Mouse (Mus musculus) intestine, postnatal 0 days (tissue): ENCODE data around the gene Hacd2. TPM values are rescaled to one million over a fixed set of nuclear protein-coding genes. Genes with fewer than 3 reads are reported as not detected.

ENCODE experiments used
- ATAC-seq: fragments of 200-750 bp; cut with Nextera tagmentation; 2 replicates; pipeline ENCODE4 v1.8.0; 2017; ENCODE audit warnings: mild to moderate bottlenecking, moderate TSS enrichment, moderate library complexity
- H3K27ac ChIP-seq: fragments of 300-500 bp; sonication (generic); 2 replicates; pipeline ENCODE4 v1.5.1; 2014; ENCODE audit warnings: mild to moderate bottlenecking, low read depth, low read length, moderate library complexity
- H3K27me3 ChIP-seq: fragments of 300-500 bp; sonication (generic); replicated peaks from 2 replicates; pipeline ENCODE4 v1.6.1; 2014; ENCODE audit warnings: low read length, mixed read lengths; ENCODE audit not compliant: control insufficient read depth, insufficient read depth
- H3K36me3 ChIP-seq: fragments of 300-500 bp; sonication (generic); 2 replicates; pipeline ENCODE4 v1.6.1; 2014; ENCODE audit warnings: mild to moderate bottlenecking, moderate library complexity; ENCODE audit not compliant: control insufficient read depth, insufficient read depth
- H3K4me1 ChIP-seq: fragments of 300-500 bp; sonication (generic); replicated peaks from 2 replicates; pipeline ENCODE4 v1.6.1; 2014; ENCODE audit warnings: antibody characterized with exemption, low read length, mixed read lengths; ENCODE audit not compliant: control insufficient read depth, insufficient read depth
- H3K4me2 ChIP-seq: fragments of 300-500 bp; sonication (generic); replicated peaks from 2 replicates; pipeline ENCODE4 v1.6.1; 2014; ENCODE audit warnings: low read depth, mild to moderate bottlenecking, moderate library complexity
- H3K4me3 ChIP-seq: fragments of 300-500 bp; sonication (generic); 2 replicates; pipeline ENCODE4 v1.5.1; 2014; ENCODE audit warnings: low read depth, low read length
- H3K9ac ChIP-seq: fragments of 300-500 bp; sonication (generic); 2 replicates; pipeline ENCODE4 v1.6.1; 2014; ENCODE audit warnings: mild to moderate bottlenecking, low read depth, low read length
- H3K9me3 ChIP-seq: fragments of 300-500 bp; sonication (generic); 2 replicates; pipeline ENCODE4 v1.6.1; 2016; ENCODE audit warnings: mixed run types; ENCODE audit not compliant: control insufficient read depth
- CTCF ChIP-seq: sonication (generic); IDR thresholded peaks from 2 replicates; pipeline ENCODE4 v1.5.1; 2016; ENCODE audit warnings: low read depth, mild to moderate bottlenecking, control low read depth, antibody characterized with exemption, moderate library complexity
- WGBS: fragments of 180-500 bp; shearing (Covaris S2); extraction: QIAGEN DNeasy Blood & Tissue Kit; methylation state at CpG from one replicate; pipeline ENCODE4 v1.1.7; 2014; 5-methylcytosine and 5-hydroxymethylcytosine counted together
- polyA plus RNA-seq: library from polyadenylated mRNA; unstranded; fragments of >200 nt; fragmentation: Nextera tagmentation; extraction: Ambion mirVana; gene quantifications from 2 replicates; pipeline ENCODE4 v1.2.1, GENCODE M21; 2015

Hacd2 gene
- polyA plus RNA-seq, 1 experiment from 2014 or later: 80.2 TPM

DNA sequence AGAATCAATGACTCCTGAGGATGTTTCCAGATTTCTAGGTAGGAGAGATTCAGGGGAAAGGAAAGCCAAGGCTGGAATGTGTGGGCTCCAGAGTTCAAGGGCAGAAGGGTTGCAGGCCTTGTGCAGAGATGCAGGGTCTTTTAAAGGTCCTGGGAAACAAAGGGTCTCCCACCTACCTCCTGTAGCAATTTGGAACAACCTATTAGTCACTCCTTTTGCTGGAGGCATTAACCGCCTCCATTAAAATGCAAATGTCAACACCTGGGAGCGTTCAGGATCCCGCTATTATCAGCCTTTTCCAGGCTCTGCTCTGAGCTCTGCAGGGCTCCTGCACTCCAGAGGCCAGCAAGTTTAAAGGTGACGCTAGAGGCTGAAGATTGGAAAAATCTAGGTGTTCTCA is 123.9 kb downstream of the Hacd2 start:
- Histone ChIP-seq H3K9me3 (no peaks in the 10 kb centered on the region), H3K4me3 (no peak overlapping the region), H3K36me3 (no peaks in the 10 kb centered on the region), H3K4me1 (no peaks in the 10 kb centered on the region), H3K9ac (no peak overlapping the region), H3K4me2 (no peak overlapping the region), H3K27ac (no peak overlapping the region), H3K27me3 (peaks cover 2% of the 10 kb centered on the region; the same call in 1 of the 2 replicates)
- ATAC-seq: no peak
- no peak for TF ChIP-seq CTCF
- WGBS: 37% methylated on average over 4 of the region's 4 CpGs

DNA sequence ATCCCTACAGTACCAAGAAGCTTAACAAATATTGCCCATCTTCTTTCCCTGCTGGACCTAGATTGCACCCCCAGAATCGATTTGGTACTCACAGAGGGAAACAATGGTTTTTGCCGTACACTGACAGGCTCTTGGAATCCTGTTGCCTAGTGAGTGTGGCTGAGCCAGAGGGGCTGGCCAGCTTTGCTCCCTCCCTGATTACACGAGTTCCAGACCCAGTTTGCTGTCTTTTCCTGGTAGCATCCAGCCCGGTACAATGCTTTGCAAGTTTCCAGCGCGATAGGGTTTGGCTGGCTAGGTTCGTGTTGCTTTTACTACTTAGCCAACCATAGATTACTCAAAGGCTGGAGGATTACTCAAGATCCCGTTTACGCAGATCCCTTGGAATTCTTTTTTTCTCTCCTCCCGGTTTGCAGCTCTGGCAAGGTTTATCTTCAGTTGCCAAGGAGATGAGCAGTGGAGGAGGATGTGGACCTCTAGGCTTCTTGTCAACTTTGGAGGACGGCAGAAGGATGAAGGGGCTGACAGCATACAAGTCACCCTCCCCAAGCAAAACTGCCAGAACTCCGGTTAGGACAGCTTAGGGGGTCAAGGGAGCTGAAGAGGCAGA is 131.0 kb downstream of the Hacd2 start:
- no peaks in the 10 kb centered on the region for H3K9me3 ChIP-seq
- no peaks in the 10 kb centered on the region for H3K36me3 ChIP-seq
- H3K4me1 ChIP-seq: no peaks in the 10 kb centered on the region
- no peak overlapping the region for H3K9ac ChIP-seq
- H3K4me3 ChIP-seq: no peak overlapping the region
- no peak for ATAC-seq
- 9% methylated on average over 12 of the region's 12 CpGs for WGBS
- H3K4me2 ChIP-seq: no peak overlapping the region
- H3K27ac ChIP-seq: no peak overlapping the region
- peaks cover 59% of the 10 kb centered on the region for H3K27me3 ChIP-seq
- TF ChIP-seq CTCF: no peak

DNA sequence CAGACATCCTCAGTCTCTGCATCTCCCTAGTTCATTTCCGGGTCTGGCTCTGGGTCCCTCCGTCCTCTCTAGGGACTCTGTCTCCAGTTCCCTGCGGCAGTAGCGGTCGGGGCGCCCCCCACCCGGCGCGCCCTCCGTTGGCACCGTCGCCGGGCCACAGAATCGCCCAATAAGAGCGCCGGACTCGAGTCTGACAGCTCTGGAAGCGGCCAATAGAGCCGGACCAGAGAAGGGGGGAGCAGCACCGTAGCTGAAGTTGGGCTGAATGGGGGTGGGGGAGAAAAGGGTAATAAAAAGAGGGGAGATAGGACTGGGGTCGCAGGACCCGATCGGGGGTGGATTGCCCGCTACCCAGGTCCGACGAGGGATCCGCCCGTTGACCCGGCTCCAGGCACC is 132.0 kb downstream of the Hacd2 start:
- WGBS: under 1% methylated on average over 29 of the region's 29 CpGs
- H3K27ac ChIP-seq: peak overlapping the region; percentile 54; the same call in 1 of the 2 replicates
- H3K27me3 ChIP-seq: peaks cover 59% of the 10 kb centered on the region
- no peaks in the 10 kb centered on the region for H3K36me3 ChIP-seq
- no peak overlapping the region for H3K9ac ChIP-seq
- no peak for TF ChIP-seq CTCF
- peak overlapping the region; percentile 93 for H3K4me2 ChIP-seq
- no peaks in the 10 kb centered on the region for H3K9me3 ChIP-seq
- H3K4me1 ChIP-seq: no peaks in the 10 kb centered on the region
- ATAC-seq: no peak; the same call in 1 of the 2 replicates
- peak overlapping the region; percentile 68 for H3K4me3 ChIP-seq

DNA sequence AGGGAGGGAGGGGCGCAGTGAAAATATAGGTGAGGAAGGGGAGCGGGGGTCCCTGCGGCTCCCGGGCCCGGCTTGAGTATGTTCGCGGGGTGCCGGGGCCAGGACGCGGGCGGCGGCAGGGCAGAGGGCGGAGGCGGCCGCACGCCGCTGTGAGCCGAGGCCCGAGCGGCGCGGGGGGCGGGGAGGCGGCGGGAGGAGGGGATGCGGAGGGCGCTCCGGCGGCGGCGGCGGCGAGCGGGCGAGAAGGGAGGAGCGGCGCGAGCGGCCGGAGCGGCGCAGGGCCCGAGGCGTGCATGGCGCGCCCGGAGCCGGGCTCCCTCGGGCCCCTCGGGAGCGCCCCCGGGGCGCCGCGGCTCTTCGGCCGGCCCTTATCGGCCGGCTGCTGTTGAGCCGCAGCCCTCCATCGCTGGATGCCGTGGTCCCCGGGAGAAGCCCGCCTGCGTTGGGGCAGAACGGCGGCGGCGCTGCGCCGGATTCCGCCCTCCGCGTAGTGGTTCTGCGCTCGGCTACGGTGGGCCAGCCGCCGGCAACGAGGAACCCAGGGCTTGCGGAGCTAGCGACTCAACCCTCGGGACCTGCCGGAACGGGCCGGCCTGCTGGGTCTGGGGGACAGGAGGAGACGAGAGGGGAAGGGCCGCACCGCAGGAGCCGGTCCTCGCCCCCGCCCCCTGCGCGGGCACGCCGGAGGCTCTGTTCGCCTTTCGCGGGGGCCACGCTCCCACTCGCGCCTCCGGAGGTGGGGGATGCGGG is 132.6 kb downstream of the Hacd2 start, which contains the start of gene Adcy5:
Adcy5 (plus strand) TSS at position 237 of the 750 bp plus-strand sequence.
- peak within 1 kb of the TSS; percentile 93 for H3K4me2 ChIP-seq
- H3K9me3 ChIP-seq: no peaks in the 10 kb centered on the region
- no peak for TF ChIP-seq CTCF
- peak within 1 kb of the TSS; percentile 68 for H3K4me3 ChIP-seq
- ATAC-seq: peak; percentile 40
- under 1% methylated on average over 75 of the region's 104 CpGs for WGBS
- peaks cover 59% of the 10 kb centered on the region for H3K27me3 ChIP-seq
- H3K36me3 ChIP-seq: no peaks in the 10 kb centered on the region
- H3K27ac ChIP-seq: peak within 1 kb of the TSS; percentile 54
- H3K9ac ChIP-seq: peak within 1 kb of the TSS; percentile 53
- no peaks in the 10 kb centered on the region for H3K4me1 ChIP-seq

DNA sequence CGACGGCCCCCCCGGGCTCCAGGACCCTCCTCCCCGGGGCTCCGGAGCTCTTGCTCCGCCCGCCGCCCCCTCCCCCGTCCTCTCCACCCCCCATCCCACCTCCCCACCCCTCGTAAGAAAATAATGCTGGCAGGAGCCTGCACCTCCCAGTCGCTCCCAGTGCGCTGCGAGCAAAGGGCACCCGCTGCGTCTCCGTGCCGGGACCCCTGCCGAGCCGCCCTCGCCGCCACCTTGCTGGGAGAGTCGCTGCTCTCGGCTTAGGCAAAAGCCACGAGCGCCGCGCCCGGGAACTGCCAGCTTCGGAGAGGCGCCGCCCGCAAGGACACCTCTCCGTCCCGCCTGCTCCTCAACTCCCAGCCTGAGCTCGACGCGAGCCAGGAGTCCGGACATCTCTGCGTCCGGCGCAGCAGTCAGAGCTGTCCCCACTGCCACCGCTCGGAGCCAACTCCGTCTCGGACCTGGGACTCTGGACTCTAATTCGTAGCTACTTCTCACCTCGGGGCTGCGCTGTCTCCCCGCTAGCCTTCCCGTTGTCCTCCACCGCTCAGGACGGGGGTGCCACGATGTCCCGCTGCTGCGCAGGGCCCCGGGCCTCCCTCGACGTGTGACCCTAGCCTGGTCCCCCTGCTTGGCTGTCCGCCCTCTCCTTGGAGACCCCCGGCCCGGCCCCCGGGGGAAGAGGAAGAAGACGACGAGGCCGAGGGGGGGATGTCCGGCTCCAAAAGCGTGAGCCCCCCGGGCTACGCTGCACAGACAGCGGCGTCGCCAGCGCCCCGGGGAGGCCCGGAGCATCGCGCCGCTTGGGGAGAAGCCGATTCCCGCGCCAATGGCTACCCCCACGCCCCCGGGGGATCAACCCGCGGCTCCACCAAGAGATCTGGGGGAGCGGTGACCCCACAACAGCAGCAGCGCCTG is 133.4 kb downstream of the Hacd2 start:
- Histone ChIP-seq H3K27ac (peak overlapping the region; percentile 54; the same call in 1 of the 2 replicates), H3K4me2 (peak overlapping the region; percentile 93), H3K4me1 (no peaks in the 10 kb centered on the region), H3K27me3 (peaks cover 59% of the 10 kb centered on the region), H3K9ac (peak overlapping the region; percentile 53), H3K4me3 (peak overlapping the region; percentile 68), H3K9me3 (no peaks in the 10 kb centered on the region), H3K36me3 (no peaks in the 10 kb centered on the region)
- ATAC-seq: peak; percentile 14; the same call in 1 of the 2 replicates
- under 1% methylated on average over 75 of the region's 87 CpGs for WGBS
- peak; percentile 67 for TF ChIP-seq CTCF
